Mouse (Mus musculus) liver, embryonic 14.5 days (tissue): ENCODE results near the gene Myh7.

Source experiments
- CTCF ChIP-seq: IDR thresholded peaks from 2 replicates; pipeline ENCODE4 v1.5.1; 2016; ENCODE audit warnings: antibody characterized with exemption, low read depth, control low read depth
- EP300 ChIP-seq: IDR thresholded peaks from 2 replicates; pipeline ENCODE4 v1.6.1; 2016; ENCODE audit warnings: antibody characterized with exemption, low read depth

DNA sequence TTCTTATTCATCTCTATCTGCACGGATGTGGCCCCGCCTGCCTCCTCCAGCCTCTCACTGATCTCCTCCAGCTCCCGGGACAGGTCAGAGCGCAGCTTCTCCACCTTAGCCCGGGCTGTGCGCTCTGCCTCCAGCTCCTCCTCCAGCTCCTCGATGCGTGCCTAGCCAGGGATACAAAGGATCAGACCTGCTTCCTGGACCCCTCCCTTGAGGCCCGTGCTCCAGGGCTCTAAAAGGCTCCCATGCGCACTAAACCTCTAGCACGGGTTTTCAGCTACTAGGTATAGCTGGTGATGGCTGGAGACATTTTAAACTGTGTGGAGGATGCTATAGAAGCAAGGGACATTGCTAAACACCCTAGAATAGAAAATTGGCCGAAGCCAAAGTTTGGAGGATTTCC lies 43.9 kb downstream of the Myh7 start:
- no peak for TF ChIP-seq CTCF
- TF ChIP-seq EP300, result no peak
